Mouse (Mus musculus) MEL (cell line): ENCODE measurements at regions not wholly inside any gene's neighbourhood (a gene's known extent, or its start where the extent isn't known, plus 50 kb on each side); places are given as distances from the start of the nearest gene placed in this dataset.

Source experiments
- DNase-seq: peaks from one replicate; pipeline ENCODE4 v3.0.0; 2011; ENCODE audit warnings: low read depth, low spot score
- H3K27ac ChIP-seq: 2 replicates; pipeline ENCODE4 v1.5.1; 2012; ENCODE audit warnings: low read depth, mild to moderate bottlenecking, control low read depth, low read length, moderate library complexity; ENCODE audit not compliant: control insufficient read depth
- H3K27me3 ChIP-seq, 2 experiments: fragments of 150-350 bp in 1 of 2; sonication (generic) in 1 of 2; 2 replicates each; pipeline ENCODE4 v1.6.1; 2012; ENCODE audit warnings: low read length in 2 of 2, mild to moderate bottlenecking in 2 of 2, improper control_type of control experiment in 1 of 2, moderate library complexity in 1 of 2; ENCODE audit not compliant: insufficient read depth in 2 of 2, control insufficient read depth in 1 of 2
- H3K36me3 ChIP-seq, 2 experiments: 2 replicates each; pipeline ENCODE4 v1.6.1; 2012 to 2014; ENCODE audit warnings: low read length in 2 of 2, improper control_type of control experiment in 1 of 2, inconsistent platforms in 1 of 2, mild to moderate bottlenecking in 1 of 2; ENCODE audit not compliant: insufficient read depth in 2 of 2, control insufficient read depth in 1 of 2
- H3K4me1 ChIP-seq, 2 experiments: fragments of 150-350 bp in 1 of 2; sonication (generic) in 1 of 2; 2 replicates each; pipeline ENCODE4 v1.6.1; 2012; ENCODE audit warnings: low read length in 2 of 2, improper control_type of control experiment in 1 of 2, mild to moderate bottlenecking in 1 of 2; ENCODE audit not compliant: insufficient read depth in 2 of 2, control insufficient read depth in 1 of 2
- H3K4me3 ChIP-seq, 2 experiments: fragments of 150-350 bp in 1 of 2; sonication (generic) in 1 of 2; 2 replicates each; pipeline ENCODE4 v1.5.1; 2012; ENCODE audit warnings: low read depth in 2 of 2, low read length in 2 of 2, mild to moderate bottlenecking in 2 of 2, moderate library complexity in 2 of 2, control low read depth in 1 of 2, improper control_type of control experiment in 1 of 2; ENCODE audit not compliant: control insufficient read depth in 1 of 2, insufficient read depth in 1 of 2
- H3K79me2 ChIP-seq: 2 replicates; pipeline ENCODE4 v1.6.1; 2012; ENCODE audit warnings: mild to moderate bottlenecking, low read length, moderate library complexity; ENCODE audit not compliant: control insufficient read depth, poor library complexity, insufficient read depth
- H3K9ac ChIP-seq: 2 replicates; pipeline ENCODE4 v1.6.1; 2012; ENCODE audit warnings: low read depth, mild to moderate bottlenecking, control low read depth, low read length, moderate library complexity; ENCODE audit not compliant: control insufficient read depth, poor library complexity, severe bottlenecking
- H3K9me3 ChIP-seq: fragments of 150-350 bp; sonication (generic); replicated peaks from 2 replicates; pipeline ENCODE4 v1.6.1; 2012; ENCODE audit warnings: mild to moderate bottlenecking, low read length, improper control_type of control experiment, moderate library complexity; ENCODE audit not compliant: insufficient read depth
- CHD2 ChIP-seq: IDR thresholded peaks from 2 replicates; pipeline ENCODE4 v1.6.1; 2011; ENCODE audit warnings: low read length, improper control_type of control experiment
- CTCF ChIP-seq, 3 experiments: IDR thresholded peaks in 2 of 3; conservative IDR thresholded peaks in 1 of 3; 2 replicates each; pipeline ENCODE4 v1.5.1; 2011 to 2012; ENCODE audit warnings: low read length in 3 of 3, low read depth in 2 of 3, mild to moderate bottlenecking in 2 of 3, improper control_type of control experiment in 1 of 3, inconsistent platforms in 1 of 3, mixed read lengths in 1 of 3, moderate library complexity in 1 of 3; ENCODE audit not compliant: control insufficient read depth in 1 of 3, insufficient read depth in 1 of 3, poor library complexity in 1 of 3, severe bottlenecking in 1 of 3
- ELF1 ChIP-seq: IDR thresholded peaks from 2 replicates; pipeline ENCODE4 v1.6.1; 2014; ENCODE audit warnings: low read depth, mild to moderate bottlenecking, inconsistent platforms, low read length, improper control_type of control experiment, moderate library complexity
- EP300 ChIP-seq, 2 experiments: IDR thresholded peaks; 2 replicates each; pipeline ENCODE4 v1.6.1; 2011; ENCODE audit warnings: improper control_type of control experiment in 2 of 2, low read length in 2 of 2, low read depth in 1 of 2, mild to moderate bottlenecking in 1 of 2
- ETS1 ChIP-seq: IDR thresholded peaks from 2 replicates; pipeline ENCODE4 v1.6.1; 2012; ENCODE audit warnings: low read depth, mild to moderate bottlenecking, inconsistent platforms, low read length, improper control_type of control experiment, moderate library complexity
- GABPA ChIP-seq: IDR thresholded peaks from 2 replicates; pipeline ENCODE4 v1.6.1; 2012; ENCODE audit warnings: low read depth, mild to moderate bottlenecking, inconsistent platforms, low read length, improper control_type of control experiment, moderate library complexity
- HCFC1 ChIP-seq: IDR thresholded peaks from 2 replicates; pipeline ENCODE4 v1.6.1; 2012; ENCODE audit warnings: low read depth, mild to moderate bottlenecking, inconsistent platforms, low read length, improper control_type of control experiment, moderate library complexity
- KAT2A ChIP-seq: conservative IDR thresholded peaks from 2 replicates; pipeline ENCODE4 v1.6.1; 2012; ENCODE audit warnings: low read depth, low read length, improper control_type of control experiment, inconsistent platforms
- POLR2A ChIP-seq, 2 experiments: IDR thresholded peaks; 2 replicates each; pipeline ENCODE4 v1.6.1; 2011 to 2012; ENCODE audit warnings: low read length in 2 of 2, mild to moderate bottlenecking in 2 of 2, control low read depth in 1 of 2, improper control_type of control experiment in 1 of 2, low read depth in 1 of 2, moderate library complexity in 1 of 2; ENCODE audit not compliant: control insufficient read depth in 1 of 2, insufficient read depth in 1 of 2, poor library complexity in 1 of 2
- POLR2AphosphoS5 ChIP-seq: IDR thresholded peaks from 2 replicates; pipeline ENCODE4 v1.6.1; 2012; ENCODE audit warnings: low read depth, borderline replicate concordance, mild to moderate bottlenecking, inconsistent platforms, low read length, moderate library complexity, mixed read lengths
- RAD21 ChIP-seq: IDR thresholded peaks from 2 replicates; pipeline ENCODE4 v1.6.1; 2011; ENCODE audit warnings: mild to moderate bottlenecking, low read depth, low read length, improper control_type of control experiment
- RCOR1 ChIP-seq: IDR thresholded peaks from 2 replicates; pipeline ENCODE4 v1.6.1; 2012; ENCODE audit warnings: low read depth, mild to moderate bottlenecking, inconsistent platforms, low read length, improper control_type of control experiment
- TAL1 ChIP-seq: IDR thresholded peaks from 2 replicates; pipeline ENCODE4 v1.6.1; 2012; ENCODE audit warnings: mild to moderate bottlenecking, inconsistent platforms, low read length, moderate library complexity, mixed read lengths
- TBP ChIP-seq: IDR thresholded peaks from 2 replicates; pipeline ENCODE4 v1.8.0; 2011; ENCODE audit warnings: low read depth, low read length, improper control_type of control experiment
- TCF12 ChIP-seq: IDR thresholded peaks from 2 replicates; pipeline ENCODE4 v1.6.1; 2014; ENCODE audit warnings: low read depth, mild to moderate bottlenecking, inconsistent platforms, low read length, improper control_type of control experiment, moderate library complexity
- UBTF ChIP-seq: IDR thresholded peaks from 2 replicates; pipeline ENCODE4 v1.6.1; 2012; ENCODE audit warnings: low read depth, mild to moderate bottlenecking, inconsistent platforms, low read length, improper control_type of control experiment, moderate library complexity, borderline replicate concordance; ENCODE audit not compliant: insufficient read depth
- USF1 ChIP-seq: IDR thresholded peaks from 2 replicates; pipeline ENCODE4 v1.6.1; 2014; ENCODE audit warnings: low read depth, mild to moderate bottlenecking, inconsistent platforms, low read length, improper control_type of control experiment, moderate library complexity
- USF2 ChIP-seq, 2 experiments: IDR thresholded peaks; 2 replicates each; pipeline ENCODE4 v1.6.1; 2011 to 2012; ENCODE audit warnings: improper control_type of control experiment in 2 of 2, low read length in 2 of 2, borderline replicate concordance in 1 of 2, inconsistent platforms in 1 of 2, low read depth in 1 of 2, mild to moderate bottlenecking in 1 of 2; ENCODE audit not compliant: insufficient read depth in 1 of 2
- ZC3H11A ChIP-seq: IDR thresholded peaks from 2 replicates; pipeline ENCODE4 v1.6.1; 2012; ENCODE audit warnings: low read depth, mild to moderate bottlenecking, inconsistent platforms, low read length, improper control_type of control experiment

DNA sequence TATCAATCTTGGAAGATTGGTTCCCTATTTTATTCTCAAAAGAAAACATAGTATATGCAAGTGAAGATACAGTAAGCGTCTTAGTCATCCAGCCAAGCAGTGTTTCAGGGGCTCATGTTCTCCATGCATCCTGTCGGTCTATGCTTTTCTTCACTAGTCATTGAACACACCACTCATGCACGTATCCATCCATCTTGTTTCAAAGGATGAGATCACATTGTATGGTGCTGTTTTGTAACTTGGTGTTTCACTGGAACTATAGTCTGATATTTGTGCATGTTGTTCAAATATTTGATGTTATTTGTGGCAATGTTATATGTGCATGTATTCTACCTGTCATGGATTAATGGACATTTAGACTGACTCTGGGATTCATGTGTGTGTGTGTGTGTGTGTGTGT, 293.8 kb downstream of the Ets1 start:
- H3K36me3 ChIP-seq: no peaks in the 10 kb centered on the region
- no peaks in the 10 kb centered on the region for H3K4me1 ChIP-seq
- no peak overlapping the region for H3K27ac ChIP-seq
- H3K79me2 ChIP-seq: no peaks in the 10 kb centered on the region
- no peak overlapping the region for H3K4me3 ChIP-seq
- TF ChIP-seq RCOR1 (no peak), ETS1 (no peak), USF2 (IDR thresholded peaks at IDR 0.05; ENCODE audit: borderline replicate concordance in 1 of 2, insufficient read depth in 1 of 2, low read depth in 1 of 2, low read length in 2 of 2) (no peak), TCF12 (no peak), ELF1 (no peak), KAT2A (no peak), UBTF (no peak), CHD2 (no peak), HCFC1 (no peak), RAD21 (no peak), EP300 (IDR thresholded peaks at IDR 0.05; ENCODE audit: low read depth in 1 of 2, low read length in 2 of 2) (no peak), USF1 (no peak), CTCF (IDR thresholded peaks at IDR 0.05 in 2 of 3, conservative IDR thresholded peaks at IDR 0.05 in 1 of 3; ENCODE audit: control insufficient read depth in 1 of 3, insufficient read depth in 1 of 3, low read depth in 2 of 3, low read length in 3 of 3, poor library complexity in 1 of 3, severe bottlenecking in 1 of 3) (no peak), GABPA (no peak), POLR2A (IDR thresholded peaks at IDR 0.05; ENCODE audit: control insufficient read depth in 1 of 2, insufficient read depth in 1 of 2, low read depth in 1 of 2, low read length in 2 of 2, poor library complexity in 1 of 2) (no peak), TBP (no peak), POLR2AphosphoS5 (no peak), ZC3H11A (no peak), TAL1 (no peak)
- H3K9ac ChIP-seq: no peak overlapping the region
- H3K9me3 ChIP-seq: no peaks in the 10 kb centered on the region
- H3K27me3 ChIP-seq: no peaks in the 10 kb centered on the region
- DNase-seq: no peak

DNA sequence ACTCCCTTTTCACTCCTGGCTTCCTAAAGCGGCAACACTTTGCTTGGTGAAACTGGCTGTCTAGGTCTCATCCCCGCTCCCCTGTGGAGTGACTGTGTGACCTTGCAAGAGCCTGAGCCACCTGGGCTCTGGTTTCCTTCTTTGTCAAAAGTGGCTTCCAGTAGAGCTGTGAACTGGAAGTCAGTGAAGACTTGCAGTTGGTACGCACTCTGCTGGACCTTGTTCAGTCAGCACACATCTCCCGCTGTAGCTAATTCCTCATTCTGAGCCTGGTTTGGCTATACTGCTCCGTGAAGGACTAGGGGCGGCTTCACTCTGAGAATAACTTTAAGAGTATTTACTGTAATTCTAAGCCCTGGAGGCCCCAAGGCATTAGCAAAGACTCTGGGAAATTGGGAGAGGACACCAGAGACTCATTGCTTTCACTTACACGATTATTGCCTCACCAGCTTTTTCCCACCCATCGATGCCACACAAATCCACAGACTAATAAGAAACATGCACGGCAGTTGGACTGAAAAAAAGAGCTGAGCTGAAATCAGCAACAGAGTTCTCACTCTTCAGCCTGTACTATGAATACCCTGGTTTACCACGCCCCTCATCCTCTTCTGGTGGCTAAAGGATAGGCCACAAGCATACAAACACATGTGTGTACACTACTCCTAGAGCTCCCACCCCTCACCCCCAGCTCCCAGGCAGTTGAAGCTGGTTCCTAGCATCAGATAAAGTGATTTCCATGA, 295.4 kb downstream of the Ets1 start:
- Histone ChIP-seq H3K4me3 (no peak overlapping the region), H3K36me3 (no peaks in the 10 kb centered on the region), H3K27ac (no peak overlapping the region), H3K9ac (no peak overlapping the region), H3K4me1 (no peaks in the 10 kb centered on the region), H3K9me3 (no peaks in the 10 kb centered on the region)
- DNase-seq: no peak
- no peak for TF ChIP-seq RAD21
- TF ChIP-seq, all 39 proteins: peak for 0
- Histone ChIP-seq H3K27me3 (no peaks in the 10 kb centered on the region), H3K79me2 (no peaks in the 10 kb centered on the region)
